Mouse (Mus musculus): ENCODE measurements at regions not wholly inside any gene's neighbourhood (a gene's known extent, or its start where the extent isn't known, plus 50 kb on each side); places are given as distances from the start of the nearest gene placed in this dataset.

DNA sequence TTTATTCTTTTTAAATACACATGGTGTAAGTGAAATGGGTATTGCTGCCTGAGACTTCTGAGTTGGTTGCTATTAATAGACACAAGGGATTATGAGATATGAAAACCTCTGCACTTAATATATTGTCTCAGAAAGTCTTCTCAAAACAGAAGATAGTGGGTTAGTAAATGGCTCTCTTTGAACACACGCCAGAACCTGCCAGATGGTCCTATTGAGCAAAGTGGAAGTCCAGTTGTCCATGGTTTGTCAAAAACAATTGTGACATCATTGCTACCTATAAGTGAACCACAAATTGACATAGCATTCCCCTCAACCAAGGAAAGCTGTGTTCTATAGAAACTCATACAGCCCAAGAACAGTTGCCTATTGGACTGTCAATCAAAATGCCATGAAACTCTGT, 98.5 kb upstream of the 4930583I09Rik start:
- TF ChIP-seq POLR2A (IDR thresholded peaks at IDR 0.05; ENCODE audit: borderline replicate concordance, extremely low read depth, low read depth, low read length) (no peak), CTCF (IDR thresholded peaks at IDR 0.05; ENCODE audit: insufficient read depth, low read length) (no peak)
